Mouse (Mus musculus) spleen, adult 18-20 months (tissue): Measurements from ENCODE around the gene Il12rb1.
"Not testable (repeated sequence)": the region's sequence is repeated elsewhere in the genome, so short reads cannot be mapped to it uniquely, and the experiment has no call there.

Source experiments
- DNase-seq, 2 experiments: peaks; one replicate each; pipeline ENCODE4 v3.0.0; 2022; ENCODE audit warnings: mixed read lengths in 2 of 2

Gene Il12rb1

GRCm38 (mm10) chr8:70801830-70802229, 6.4 kb upstream of the Il12rb1 start:
- DNase-seq = no peak

GRCm38 (mm10) chr8:70802786-70803510, 5.3 kb upstream of the Il12rb1 start:
- DNase-seq = no peak

GRCm38 (mm10) chr8:70803761-70804480, 4.3 kb upstream of the Il12rb1 start:
- DNase-seq = peak; percentile 83 to 87

GRCm38 (mm10) chr8:70804481-70805206, 3.6 kb upstream of the Il12rb1 start, which contains the start of gene Mast3:
Gene Mast3, minus strand, starts transcription at chr8:70805054.
- DNase-seq = peak; percentile 80 to 85

- peak; percentile 70 to 71 for DNase-seq
Observed at GRCm38 (mm10) chr8:70806541-70806940, 1.7 kb upstream of the Il12rb1 start.

GRCm38 (mm10) chr8:70807304-70807703, 945 bp upstream of the Il12rb1 start:
- DNase-seq = no peak

- DNase-seq = no peak
Observed at GRCm38 (mm10) chr8:70808955-70809701, 879 bp downstream of the Il12rb1 start.

GRCm38 (mm10) chr8:70810962-70811680, 2.9 kb downstream of the Il12rb1 start:
- no peak for DNase-seq

GRCm38 (mm10) chr8:70812055-70812454, 3.8 kb downstream of the Il12rb1 start:
- DNase-seq = no peak

GRCm38 (mm10) chr8:70812885-70813284, 4.6 kb downstream of the Il12rb1 start:
- DNase-seq = no peak

GRCm38 (mm10) chr8:70816679-70817078, 8.4 kb downstream of the Il12rb1 start:
- DNase-seq = peak in 1 of 2 experiments; percentile 34

GRCm38 (mm10) chr8:70820101-70820935, 12.1 kb downstream of the Il12rb1 start:
- no peak for DNase-seq

- DNase-seq = peak; percentile 47 to 73
Observed at GRCm38 (mm10) chr8:70821399-70821962, 13.2 kb downstream of the Il12rb1 start.

- DNase-seq = no peak
Observed at GRCm38 (mm10) chr8:70821992-70822391, 13.7 kb downstream of the Il12rb1 start.

- not testable (repeated sequence) for DNase-seq
Observed at GRCm38 (mm10) chr8:70822594-70822993, 14.3 kb downstream of the Il12rb1 start.

- no peak for DNase-seq
Observed at GRCm38 (mm10) chr8:70823802-70824201, 15.6 kb downstream of the Il12rb1 start.

GRCm38 (mm10) chr8:70825816-70826215, 17.6 kb downstream of the Il12rb1 start:
- DNase-seq = no peak

GRCm38 (mm10) chr8:70827010-70827409, 18.8 kb downstream of the Il12rb1 start:
- no peak for DNase-seq

GRCm38 (mm10) chr8:70827796-70828195, 19.5 kb downstream of the Il12rb1 start:
- no peak for DNase-seq

GRCm38 (mm10) chr8:70831517-70831916, 23.3 kb downstream of the Il12rb1 start:
- no peak for DNase-seq

GRCm38 (mm10) chr8:70832371-70832770, 24.1 kb downstream of the Il12rb1 start:
- no peak for DNase-seq
